Mouse (Mus musculus) bone marrow, adult 2 months (tissue): ENCODE data around the gene Pdzd11.

ENCODE experiments used
- CTCF ChIP-seq: fragments of 200-500 bp; IDR thresholded peaks from 2 replicates; pipeline ENCODE4 v1.5.1; 2011; ENCODE audit warnings: low read length, control low read depth; ENCODE audit not compliant: control insufficient read depth, insufficient read depth
- POLR2A ChIP-seq: fragments of 200-500 bp; IDR thresholded peaks from 2 replicates; pipeline ENCODE4 v1.6.1; 2011; ENCODE audit warnings: low read depth, mild to moderate bottlenecking, control low read depth, low read length, borderline replicate concordance; ENCODE audit not compliant: control insufficient read depth

DNA sequence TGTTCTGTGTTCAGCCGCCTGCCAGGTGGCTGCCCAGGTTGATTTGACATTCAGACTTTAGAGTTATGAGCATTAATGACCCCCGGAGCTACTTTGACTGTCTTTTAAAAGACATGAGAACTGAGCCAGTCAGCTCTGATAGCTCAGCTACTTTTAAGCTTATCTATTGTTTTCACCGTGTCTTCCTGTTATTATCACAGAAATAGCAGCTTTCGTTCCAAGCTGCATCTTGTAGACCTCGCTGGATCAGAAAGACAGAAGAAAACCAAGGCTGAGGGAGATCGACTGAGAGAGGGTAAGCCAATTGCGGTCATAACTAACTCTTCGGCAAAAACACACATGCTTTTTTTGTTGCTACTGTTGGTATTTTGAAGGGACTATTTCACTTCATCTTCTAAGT is 12.1 kb upstream of the Pdzd11 start:
- TF ChIP-seq CTCF (no peak), POLR2A (no peak)
